Mouse (Mus musculus) frontal cortex, postnatal 25 days (tissue): Measurements from ENCODE around the gene Lrch4.

Experiments used
- DNase-seq, 2 experiments: peaks; one replicate each; pipeline ENCODE4 v3.0.0; 2022; ENCODE audit warnings: low spot score in 2 of 2

The Lrch4 gene

GRCm38 (mm10) chr5:137628498-137629305 lies at the start of gene Lrch4, which contains the start of the genes Fbxo24 and Gm20605:
TSS of gene Lrch4 (plus strand) at chr5:137629121.
TSS of gene Fbxo24 (minus strand) at chr5:137629002.
TSS of gene Gm20605 (plus strand) at chr5:137629175.
- peak; percentile 97 for DNase-seq

GRCm38 (mm10) chr5:137580246-137580645 lies 48.7 kb upstream of the Lrch4 start:
- DNase-seq: no peak

DNA sequence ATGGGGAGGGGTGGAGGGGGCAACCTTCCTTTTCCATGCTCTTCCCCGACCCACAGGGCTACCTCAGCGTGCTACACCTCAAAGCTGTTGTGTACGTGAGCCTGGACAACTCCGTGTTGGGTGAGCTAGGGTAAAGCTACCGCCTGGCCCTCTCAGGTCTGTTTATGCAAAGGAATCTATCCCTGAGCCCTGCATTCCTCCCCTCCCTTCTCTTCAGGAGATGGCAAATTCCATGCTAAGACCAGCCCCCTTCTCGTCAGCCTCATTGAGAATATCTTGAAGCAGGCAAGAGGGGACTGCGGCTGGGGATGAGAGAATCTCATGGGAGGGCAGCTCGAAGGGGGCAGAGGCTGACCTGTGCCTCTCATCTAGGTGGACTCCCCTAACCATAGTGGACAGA lies 46.2 kb upstream of the Lrch4 start:
- no peak for DNase-seq

- DNase-seq: peak in 1 of 2 experiments; percentile 46
Measured at GRCm38 (mm10) chr5:137583670-137584169, 45.2 kb upstream of the Lrch4 start.

GRCm38 (mm10) chr5:137584976-137585375 lies 43.9 kb upstream of the Lrch4 start:
- no peak for DNase-seq

DNA sequence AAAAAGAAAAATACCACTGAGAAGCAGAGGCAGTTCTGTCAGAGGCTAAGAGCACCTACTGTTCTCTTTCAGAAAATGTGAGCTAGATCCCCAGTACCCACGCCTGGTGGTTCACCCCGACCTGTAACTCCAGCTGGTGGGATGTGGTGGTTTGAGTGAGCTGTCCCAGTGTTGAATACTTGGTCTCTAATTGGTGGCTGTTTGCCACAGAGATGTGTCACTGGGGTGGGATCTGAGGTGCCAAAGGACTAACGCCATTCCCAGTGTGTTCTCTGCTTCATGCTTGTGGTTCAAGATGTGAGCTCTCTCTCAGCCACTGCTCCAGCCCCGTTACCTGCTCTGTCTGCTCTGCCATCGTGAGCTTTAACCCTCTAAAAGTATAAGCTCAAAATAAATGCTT lies 38.4 kb upstream of the Lrch4 start:
- DNase-seq: no peak

GRCm38 (mm10) chr5:137595921-137596320 lies 33.0 kb upstream of the Lrch4 start:
- DNase-seq: no peak

DNA sequence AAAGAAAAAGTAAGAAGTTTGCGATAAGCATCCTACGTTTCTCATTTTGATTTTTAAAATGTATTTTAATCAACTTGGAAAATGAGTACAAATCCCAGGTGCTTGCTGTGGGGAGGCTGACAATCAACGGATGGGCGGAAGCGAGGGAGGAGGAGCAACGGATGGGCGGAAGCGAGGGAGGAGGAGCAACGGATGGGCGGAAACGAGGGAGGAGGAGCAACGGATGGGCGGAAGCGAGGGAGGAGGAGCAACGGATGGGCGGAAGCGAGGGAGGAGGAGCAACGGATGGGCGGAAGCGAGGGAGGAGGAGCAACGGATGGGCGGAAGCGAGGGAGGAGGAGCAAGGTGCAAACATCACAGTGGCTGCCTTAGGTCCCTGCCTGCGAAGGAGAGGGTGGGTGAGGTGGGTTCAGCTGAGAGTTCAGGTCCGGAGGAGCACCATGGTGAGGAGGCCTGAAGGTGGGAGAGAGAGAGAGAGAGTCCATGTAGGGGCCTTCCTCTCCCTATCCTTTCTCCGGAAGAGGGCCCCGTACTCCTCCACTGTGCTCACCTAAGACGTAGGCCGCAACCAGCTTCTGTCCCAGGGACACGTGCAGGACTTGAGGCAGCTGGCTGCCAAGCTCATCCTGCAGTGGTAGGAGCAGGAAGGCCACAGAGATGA lies 32.2 kb upstream of the Lrch4 start:
- DNase-seq: no peak

DNA sequence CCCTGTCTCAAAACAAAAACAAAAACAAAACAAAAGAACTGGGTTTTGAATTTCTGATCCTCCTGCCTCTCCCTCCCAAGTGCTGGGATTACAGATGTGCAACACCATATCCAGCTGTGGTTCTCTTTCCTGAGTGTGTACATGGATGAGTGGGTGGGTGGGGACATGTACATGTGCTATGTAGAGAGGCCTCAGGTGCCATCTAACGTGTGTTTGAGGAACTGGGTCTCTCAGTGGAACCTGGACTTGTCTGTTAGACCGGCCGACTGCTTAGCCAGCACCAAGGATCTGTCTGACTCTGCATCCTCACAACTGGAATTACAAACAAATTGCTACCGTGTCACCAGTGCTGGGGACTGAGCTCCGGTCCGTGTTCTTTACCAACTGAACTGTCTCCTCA lies 31.3 kb upstream of the Lrch4 start:
- no peak for DNase-seq

- no peak for DNase-seq
Measured at GRCm38 (mm10) chr5:137598100-137598826, 30.7 kb upstream of the Lrch4 start.

DNA sequence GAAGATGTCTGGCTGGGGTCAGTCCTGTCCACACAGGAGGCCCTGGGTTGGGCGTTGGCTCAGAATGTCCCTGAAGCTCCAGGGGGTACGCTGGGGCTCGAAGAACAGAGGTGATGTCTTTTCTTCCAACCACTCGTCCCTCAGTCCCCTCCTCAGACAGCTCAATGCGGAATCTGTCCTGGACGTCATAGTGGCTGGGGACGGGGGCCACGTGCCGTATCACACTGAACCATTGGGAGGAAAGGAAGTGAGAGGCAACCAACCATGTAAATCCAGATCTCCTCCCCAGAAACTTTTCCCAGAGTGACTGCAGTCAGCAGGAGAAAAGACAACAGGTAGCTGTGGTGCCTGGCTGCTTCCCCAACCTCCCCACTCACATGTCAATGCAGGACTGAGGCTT lies 29.3 kb upstream of the Lrch4 start:
- no peak for DNase-seq

- DNase-seq: no peak
Measured at GRCm38 (mm10) chr5:137600281-137600618, 28.7 kb upstream of the Lrch4 start.

GRCm38 (mm10) chr5:137600619-137601364 lies 28.1 kb upstream of the Lrch4 start, which contains the start of gene Mospd3:
TSS of gene Mospd3 (minus strand) at chr5:137601058.
- peak; percentile 81 to 91 for DNase-seq

DNA sequence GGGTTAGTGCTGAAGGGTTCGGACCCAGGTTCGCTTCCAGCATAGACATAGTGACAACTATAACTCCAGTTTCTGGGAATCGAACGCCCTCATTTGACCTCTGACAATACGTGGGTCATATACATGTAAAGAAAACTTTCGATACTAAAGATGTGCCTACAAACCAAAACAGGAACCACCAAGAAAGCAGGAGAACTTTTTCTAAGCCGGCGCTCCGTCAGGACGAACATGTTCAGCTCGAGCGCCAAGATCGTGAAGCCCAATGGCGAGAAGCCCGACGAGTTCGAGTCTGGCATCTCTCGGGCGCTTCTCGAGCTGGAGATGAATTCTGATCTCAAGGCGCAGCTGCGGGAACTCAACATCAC lies 27.6 kb upstream of the Lrch4 start:
- no peak for DNase-seq

DNA sequence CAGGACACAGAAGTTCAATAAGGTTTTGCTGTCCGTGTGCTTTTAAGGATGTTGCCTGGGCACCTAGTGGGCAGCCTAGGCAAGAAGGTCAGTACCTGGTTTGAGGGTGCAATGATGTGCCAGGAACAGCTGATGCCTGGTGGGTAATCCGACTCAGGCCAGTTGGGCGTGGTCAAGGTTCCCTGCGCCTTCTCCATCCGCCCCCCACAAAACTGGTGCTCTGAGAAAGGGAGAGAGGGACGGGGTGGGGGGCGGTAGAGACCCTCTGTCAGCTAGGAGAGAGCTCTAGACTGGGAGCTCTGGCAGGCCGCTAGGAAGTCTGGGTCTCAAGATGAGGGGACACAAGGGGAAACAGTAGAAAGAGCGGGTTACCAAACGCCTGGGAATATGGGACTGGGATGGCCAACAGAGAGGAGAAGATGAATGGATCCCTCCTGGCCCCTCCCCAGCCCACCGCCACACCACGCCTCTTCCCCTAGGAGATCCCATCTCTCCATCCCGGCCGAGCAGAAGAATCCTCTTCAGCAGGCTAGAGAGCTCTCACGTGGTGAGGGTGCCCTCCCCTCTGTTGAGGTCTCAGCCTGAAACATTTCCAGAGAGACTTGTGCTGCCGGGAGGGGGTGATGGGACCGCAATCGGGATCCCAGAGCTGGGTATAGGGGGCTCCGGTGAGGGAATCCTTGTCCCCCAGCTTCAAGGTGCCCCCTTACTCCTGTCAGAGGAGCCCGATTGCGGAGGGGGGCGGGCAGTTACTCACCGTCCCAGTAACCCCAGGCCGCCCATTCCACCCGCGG lies 20.9 kb upstream of the Lrch4 start:
- no peak for DNase-seq

- DNase-seq: no peak
Measured at GRCm38 (mm10) chr5:137608654-137609190, 20.2 kb upstream of the Lrch4 start.

DNA sequence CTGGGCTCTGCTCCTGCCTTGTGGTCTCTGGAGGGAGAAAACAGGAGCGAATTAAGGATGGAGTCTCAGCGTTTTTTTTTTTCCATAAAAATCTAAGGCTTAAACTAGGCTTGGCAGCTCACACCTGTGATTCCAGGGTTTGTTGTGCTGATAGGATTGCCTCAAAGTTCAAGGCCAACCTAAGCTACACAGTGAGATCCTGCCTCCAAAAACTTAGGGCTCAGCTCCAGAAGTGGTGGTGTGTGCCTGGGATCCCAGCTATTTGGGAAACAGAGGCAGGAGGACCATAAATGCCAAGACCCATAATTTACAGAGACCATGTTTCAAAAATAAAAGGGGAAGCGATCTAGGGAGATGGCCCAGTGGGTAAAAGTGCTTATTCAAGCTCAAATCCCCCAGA lies 19.6 kb upstream of the Lrch4 start:
- DNase-seq: no peak

DNA sequence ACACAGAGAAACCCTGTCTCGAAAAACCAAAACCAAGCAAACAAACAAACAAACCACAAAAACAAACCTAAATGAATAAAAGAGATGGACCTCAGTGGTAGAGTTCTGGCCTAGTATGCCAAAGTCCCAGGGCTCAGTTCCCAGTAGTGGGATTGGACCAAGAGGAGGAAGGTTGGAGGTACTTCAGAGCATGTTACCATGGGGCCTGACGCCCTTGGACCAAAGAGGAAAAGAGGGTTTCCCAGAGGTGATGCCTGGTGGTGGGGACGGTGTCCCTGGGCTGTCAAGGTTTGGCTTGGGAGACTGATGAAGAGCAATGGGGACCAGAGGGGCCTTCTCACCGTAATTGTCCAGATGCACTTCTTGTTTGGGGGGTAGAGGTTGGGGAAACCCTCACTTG lies 18.9 kb upstream of the Lrch4 start:
- no peak for DNase-seq

DNA sequence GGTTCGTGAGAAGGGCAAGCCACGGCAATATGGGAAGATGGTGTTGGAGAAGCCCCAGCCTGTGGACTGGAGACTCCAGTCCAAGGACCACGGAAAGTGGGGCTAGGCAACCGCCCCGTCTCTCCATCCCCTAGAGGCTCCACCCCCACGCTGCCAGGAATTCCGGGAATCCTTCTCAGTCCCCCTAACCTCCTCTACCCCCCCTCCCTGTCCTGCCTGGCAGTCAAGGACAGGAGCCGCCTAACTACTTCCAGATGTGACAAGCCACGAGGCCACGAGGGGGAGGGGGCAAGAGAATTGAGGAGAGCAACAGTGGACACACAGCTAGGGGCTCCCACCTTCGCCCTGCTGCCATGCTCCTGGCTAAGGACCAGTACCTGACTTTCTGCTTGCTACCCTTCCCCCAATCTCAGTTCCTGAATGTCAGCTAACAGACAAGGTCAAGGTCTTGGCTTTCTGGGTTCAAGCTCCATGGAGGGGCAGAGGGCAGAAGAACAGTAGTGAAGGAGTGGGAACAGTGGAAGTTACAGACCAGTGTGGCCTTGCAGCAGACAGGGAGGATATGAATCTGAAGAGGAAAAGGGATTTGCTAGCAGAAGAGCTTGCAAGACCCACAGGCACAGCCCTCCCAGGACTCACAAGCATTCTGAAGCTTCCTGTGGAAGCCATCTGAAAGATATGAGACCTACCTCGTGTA lies 18.2 kb upstream of the Lrch4 start:
- DNase-seq: no peak

GRCm38 (mm10) chr5:137611245-137611602 lies 17.7 kb upstream of the Lrch4 start:
- no peak for DNase-seq
